Mouse (Mus musculus): ENCODE measurements at regions not wholly inside any gene's neighbourhood (a gene's known extent, or its start where the extent isn't known, plus 50 kb on each side); places are given as distances from the start of the nearest gene placed in this dataset.

DNA sequence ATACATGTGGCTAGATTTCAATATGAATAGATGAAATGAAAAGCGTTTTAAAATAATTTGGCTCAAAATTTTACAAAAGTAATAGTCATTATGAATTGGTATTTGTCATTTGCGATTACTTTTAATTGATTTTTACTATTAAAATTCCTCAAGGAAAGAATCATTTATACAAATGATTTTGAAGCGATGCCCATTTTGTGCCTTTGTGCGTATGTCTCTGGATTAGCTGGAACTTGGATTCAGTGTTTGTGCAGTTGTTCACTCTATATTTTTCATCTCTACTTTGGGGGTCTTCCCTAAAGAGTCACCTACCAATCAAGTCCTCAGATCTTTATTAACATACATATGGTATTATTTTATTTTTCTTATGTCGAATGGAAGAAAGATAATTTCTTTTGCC is 274.3 kb downstream of the Ptprc start:
- TF ChIP-seq CTCF (IDR thresholded peaks at IDR 0.05; ENCODE audit: extremely low read depth, insufficient read depth, low read length) (no peak), POLR2A (IDR thresholded peaks at IDR 0.05; ENCODE audit: extremely low read depth, insufficient read depth, low read length) (no peak)

Measured in cortical plate, adult 2 months (tissue).